Mouse (Mus musculus) CD4-positive, CD25-positive, alpha-beta regulatory T cell, adult 2 months (primary cell): ENCODE results near the gene Angptl8.
A peak's percentile ranks its signal among the peaks of the same experiment; 100 is the strongest.
"Not testable (repeated sequence)": the region's sequence is repeated elsewhere in the genome, so short reads cannot be mapped to it uniquely, and the experiment has no call there.

Experiments
- DNase-seq: peaks from one replicate; pipeline ENCODE4 v3.0.0-alpha.2; 2012; ENCODE audit warnings: low read depth, low spot score

Gene Angptl8

GRCm38 (mm10) chr9:21835258-21835912 lies at the start of gene Angptl8:
Angptl8 (plus strand) TSS chr9:21835510.
- DNase-seq = no peak

GRCm38 (mm10) chr9:21786309-21786708 lies 49.0 kb upstream of the Angptl8 start:
- DNase-seq = not testable (repeated sequence)

GRCm38 (mm10) chr9:21786906-21787305 lies 48.4 kb upstream of the Angptl8 start:
- DNase-seq = peak; percentile 75

GRCm38 (mm10) chr9:21787654-21788053 lies 47.7 kb upstream of the Angptl8 start:
- no peak for DNase-seq

- no peak for DNase-seq
Measured at GRCm38 (mm10) chr9:21788234-21788633, 47.1 kb upstream of the Angptl8 start.

GRCm38 (mm10) chr9:21791861-21792260 lies 43.4 kb upstream of the Angptl8 start:
- no peak for DNase-seq

GRCm38 (mm10) chr9:21792644-21793043 lies 42.7 kb upstream of the Angptl8 start:
- no peak for DNase-seq

- not testable (repeated sequence) for DNase-seq
Measured at GRCm38 (mm10) chr9:21793507-21793906, 41.8 kb upstream of the Angptl8 start.

GRCm38 (mm10) chr9:21794344-21794834 lies 40.9 kb upstream of the Angptl8 start:
- DNase-seq = no peak

GRCm38 (mm10) chr9:21794925-21795324 lies 40.4 kb upstream of the Angptl8 start:
- DNase-seq = no peak

- DNase-seq = no peak
Measured at GRCm38 (mm10) chr9:21795579-21795978, 39.7 kb upstream of the Angptl8 start.

GRCm38 (mm10) chr9:21796259-21796658 lies 39.1 kb upstream of the Angptl8 start:
- no peak for DNase-seq

GRCm38 (mm10) chr9:21796919-21797318 lies 38.4 kb upstream of the Angptl8 start:
- DNase-seq = no peak

GRCm38 (mm10) chr9:21797921-21798344 lies 37.4 kb upstream of the Angptl8 start:
- peak; percentile 29 for DNase-seq

GRCm38 (mm10) chr9:21798345-21799009 lies 36.8 kb upstream of the Angptl8 start, which contains the start of gene Kank2:
Kank2 (minus strand) TSS chr9:21798744.
- peak; percentile 82 for DNase-seq

GRCm38 (mm10) chr9:21799010-21799350 lies 36.3 kb upstream of the Angptl8 start:
- DNase-seq = no peak

GRCm38 (mm10) chr9:21801121-21801520 lies 34.2 kb upstream of the Angptl8 start:
- DNase-seq = no peak

- no peak for DNase-seq
Measured at GRCm38 (mm10) chr9:21801591-21801990, 33.7 kb upstream of the Angptl8 start.

- peak; percentile 85 for DNase-seq
Measured at GRCm38 (mm10) chr9:21803986-21804644, 31.2 kb upstream of the Angptl8 start.

GRCm38 (mm10) chr9:21806363-21806762 lies 28.9 kb upstream of the Angptl8 start:
- no peak for DNase-seq

GRCm38 (mm10) chr9:21806976-21807375 lies 28.3 kb upstream of the Angptl8 start:
- DNase-seq = no peak

GRCm38 (mm10) chr9:21808561-21808960 lies 26.7 kb upstream of the Angptl8 start:
- peak; percentile 35 for DNase-seq
